Mouse (Mus musculus): ENCODE results near the gene Noc2l.

GRCm38 (mm10) chr4:156236651-156237447 is 1.0 kb downstream of the Noc2l start:
- TF ChIP-seq POLR2A (IDR thresholded peaks at IDR 0.05; ENCODE audit: insufficient read length, low read depth) = no peak
- TF ChIP-seq SRF (IDR thresholded peaks at IDR 0.05; ENCODE audit: control insufficient read depth, insufficient read length, low read depth) = no peak
- no peak for TF ChIP-seq E2F4 (IDR thresholded peaks at IDR 0.05; ENCODE audit: insufficient read depth)
- no peak for TF ChIP-seq MAX (IDR thresholded peaks at IDR 0.05; ENCODE audit: low read depth)
- TF ChIP-seq MYOD1 (IDR thresholded peaks at IDR 0.05; ENCODE audit: control insufficient read depth in 1 of 3, insufficient read length in 2 of 3, low read depth in 2 of 3) = no peak
- TF ChIP-seq REST (IDR thresholded peaks at IDR 0.05; ENCODE audit: insufficient read depth, insufficient read length) = no peak
- no peak for TF ChIP-seq USF1 (IDR thresholded peaks at IDR 0.05; ENCODE audit: low read depth)
- TF ChIP-seq CEBPB (IDR thresholded peaks at IDR 0.05; ENCODE audit: insufficient read depth, poor library complexity, severe bottlenecking) = no peak
- TF ChIP-seq MYOG (IDR thresholded peaks at IDR 0.05; ENCODE audit: control insufficient read depth in 1 of 3, insufficient read depth in 1 of 3, insufficient read length in 2 of 3, low read depth in 2 of 3) = no peak
